Mouse (Mus musculus): ENCODE data around the gene Sorcs3. TPM values are rescaled to one million over a fixed set of nuclear protein-coding genes. Genes with fewer than 3 reads are reported as not detected.

The Sorcs3 gene
- total and polyA plus RNA-seq, 3 experiments: not detected

- no peaks in the 10 kb centered on the region for H3K9me3 ChIP-seq (replicated peaks; ENCODE audit: insufficient read depth, low read length)
- no peak overlapping the region for H3K9ac ChIP-seq (ENCODE audit: control insufficient read depth, low read depth, low read length, poor library complexity, severe bottlenecking)
- no peak for DNase-seq (ENCODE audit: low read depth, low spot score)
- H3K4me3 ChIP-seq (ENCODE audit: control insufficient read depth in 1 of 2, insufficient read depth in 1 of 2, low read depth in 2 of 2, low read length in 2 of 2): no peak overlapping the region
- no peaks in the 10 kb centered on the region for H3K4me1 ChIP-seq (ENCODE audit: control insufficient read depth in 1 of 2, insufficient read depth in 2 of 2, low read length in 2 of 2)
- no peaks in the 10 kb centered on the region for H3K36me3 ChIP-seq (ENCODE audit: control insufficient read depth in 1 of 2, insufficient read depth in 2 of 2, low read length in 2 of 2)
- TF ChIP-seq HCFC1 (IDR thresholded peaks at IDR 0.05; ENCODE audit: low read depth, low read length) (no peak), CTCF (IDR thresholded peaks at IDR 0.05 in 2 of 3, conservative IDR thresholded peaks at IDR 0.05 in 1 of 3; ENCODE audit: control insufficient read depth in 1 of 3, insufficient read depth in 1 of 3, low read depth in 2 of 3, low read length in 3 of 3, poor library complexity in 1 of 3, severe bottlenecking in 1 of 3) (no peak), SMC3 (IDR thresholded peaks at IDR 0.05; ENCODE audit: low read depth, low read length) (no peak), MAX (IDR thresholded peaks at IDR 0.05; ENCODE audit: low read length) (no peak), EP300 (IDR thresholded peaks at IDR 0.05; ENCODE audit: low read depth in 1 of 2, low read length in 2 of 2) (no peak), MAZ (IDR thresholded peaks at IDR 0.05; ENCODE audit: low read depth, low read length) (no peak), KAT2A (conservative IDR thresholded peaks at IDR 0.05; ENCODE audit: low read depth, low read length) (no peak), CHD2 (IDR thresholded peaks at IDR 0.05; ENCODE audit: low read length) (no peak), ZC3H11A (IDR thresholded peaks at IDR 0.05; ENCODE audit: low read depth, low read length) (no peak), POLR2AphosphoS5 (IDR thresholded peaks at IDR 0.05; ENCODE audit: borderline replicate concordance, low read depth, low read length) (no peak), TCF12 (IDR thresholded peaks at IDR 0.05; ENCODE audit: low read depth, low read length) (no peak)
- no peaks in the 10 kb centered on the region; a peak in 1 of 4 replicates for H3K27me3 ChIP-seq (ENCODE audit: control insufficient read depth in 1 of 2, insufficient read depth in 2 of 2, low read length in 2 of 2)
- no peaks in the 10 kb centered on the region for H3K79me2 ChIP-seq (ENCODE audit: control insufficient read depth, insufficient read depth, low read length, poor library complexity)
- no peak overlapping the region for H3K27ac ChIP-seq (ENCODE audit: control insufficient read depth, low read depth, low read length)
Observed at GRCm38 (mm10) chr19:48343442-48343841, 137.6 kb downstream of the Sorcs3 start.

GRCm38 (mm10) chr19:48347116-48347515 lies 141.3 kb downstream of the Sorcs3 start:
- no peak overlapping the region for H3K9ac ChIP-seq (ENCODE audit: control insufficient read depth, low read depth, low read length, poor library complexity, severe bottlenecking)
- H3K27ac ChIP-seq (ENCODE audit: control insufficient read depth, low read depth, low read length): no peak overlapping the region
- H3K4me1 ChIP-seq (ENCODE audit: control insufficient read depth in 1 of 2, insufficient read depth in 2 of 2, low read length in 2 of 2): no peaks in the 10 kb centered on the region
- H3K27me3 ChIP-seq (ENCODE audit: control insufficient read depth in 1 of 2, insufficient read depth in 2 of 2, low read length in 2 of 2): no peaks in the 10 kb centered on the region
- TF ChIP-seq CHD1 (IDR thresholded peaks at IDR 0.05; ENCODE audit: low read depth, low read length) (no peak), MYC (IDR thresholded peaks at IDR 0.05; ENCODE audit: low read depth, low read length) (no peak), SIN3A (IDR thresholded peaks at IDR 0.05; ENCODE audit: low read length) (no peak), KAT2A (conservative IDR thresholded peaks at IDR 0.05; ENCODE audit: low read depth, low read length) (no peak), JUND (IDR thresholded peaks at IDR 0.05; ENCODE audit: low read depth, low read length) (no peak), ELF1 (IDR thresholded peaks at IDR 0.05; ENCODE audit: low read depth, low read length) (no peak), E2F4 (IDR thresholded peaks at IDR 0.05; ENCODE audit: borderline replicate concordance, low read depth, low read length) (no peak), GABPA (IDR thresholded peaks at IDR 0.05; ENCODE audit: low read depth, low read length) (no peak)
- H3K4me3 ChIP-seq (ENCODE audit: control insufficient read depth in 1 of 2, insufficient read depth in 1 of 2, low read depth in 2 of 2, low read length in 2 of 2): no peak overlapping the region
- no peaks in the 10 kb centered on the region for H3K36me3 ChIP-seq (ENCODE audit: control insufficient read depth in 1 of 2, insufficient read depth in 2 of 2, low read length in 2 of 2)
- H3K9me3 ChIP-seq (replicated peaks; ENCODE audit: insufficient read depth, low read length): no peaks in the 10 kb centered on the region; the same call in 1 of the 2 replicates
- H3K79me2 ChIP-seq (ENCODE audit: control insufficient read depth, insufficient read depth, low read length, poor library complexity): no peaks in the 10 kb centered on the region
- no peak for DNase-seq (ENCODE audit: low read depth, low spot score)
